Mouse (Mus musculus) liver, adult (tissue): ENCODE data around the gene Cdipt.
A peak's percentile ranks its signal among the peaks of the same experiment; 100 is the strongest.

Source experiments
- GATA4 ChIP-seq: IDR thresholded peaks from 2 replicates; pipeline ENCODE4 v1.6.1; 2014; ENCODE audit warnings: mild to moderate bottlenecking, low read length; ENCODE audit not compliant: insufficient replicate concordance

Gene Cdipt

DNA sequence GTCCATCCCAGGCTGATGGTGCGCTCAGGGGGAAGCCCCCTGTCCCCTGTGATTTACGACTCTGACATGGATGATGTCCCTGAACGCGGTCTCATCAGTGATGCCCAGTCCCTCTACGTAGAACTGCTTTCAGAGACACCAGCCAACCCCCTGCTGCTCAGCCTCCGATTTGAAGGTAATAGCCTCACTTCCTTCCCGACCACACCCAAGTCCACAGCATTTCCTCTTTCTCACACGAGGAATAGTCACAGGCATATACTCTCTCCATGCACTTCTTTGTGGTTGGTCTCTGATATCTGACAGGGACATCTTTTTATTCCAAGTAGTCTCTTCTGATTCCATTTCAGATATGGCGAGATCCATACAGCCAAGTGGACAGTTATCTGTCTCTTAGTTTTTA, 15.9 kb upstream of the Cdipt start:
- TF ChIP-seq GATA4: no peak

DNA sequence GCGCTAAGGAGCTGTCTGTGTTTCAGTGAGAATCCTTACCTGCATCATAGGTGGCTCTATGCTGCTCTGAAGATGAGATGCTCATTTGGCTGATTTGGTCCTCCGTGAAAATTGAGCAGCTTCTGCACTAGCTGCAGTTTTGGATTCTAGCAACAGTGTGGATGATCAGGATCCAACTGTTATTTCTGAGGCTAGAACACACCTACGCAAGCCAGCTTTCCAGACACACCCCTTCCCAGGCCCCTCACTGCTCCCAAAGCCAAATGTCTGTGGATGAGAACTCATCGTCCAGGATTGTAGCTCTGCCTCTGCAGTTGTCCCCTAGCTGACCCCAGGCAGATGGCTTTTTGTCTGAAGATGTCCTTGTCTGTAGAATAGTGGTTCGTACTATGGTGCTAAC, 14.6 kb upstream of the Cdipt start:
- TF ChIP-seq GATA4: no peak

DNA sequence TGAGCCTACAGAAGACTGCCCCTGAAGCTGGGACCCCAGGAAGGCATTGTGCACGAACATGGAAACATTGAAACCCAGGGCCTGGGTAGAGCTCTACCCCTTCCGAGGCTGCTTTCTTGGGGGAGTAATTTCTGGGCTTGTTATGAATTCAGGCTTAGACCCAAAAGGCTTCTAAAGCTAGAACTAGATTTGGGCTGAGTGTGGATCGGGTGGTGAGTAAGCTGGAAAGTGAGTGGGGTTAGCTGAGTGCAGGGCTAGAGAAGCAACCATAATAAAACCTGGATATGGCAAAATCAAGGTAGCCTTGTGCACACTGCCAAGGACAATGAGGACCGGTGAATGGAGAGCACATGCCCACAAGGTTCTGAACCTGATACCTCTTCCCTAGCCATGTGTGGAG, 13.7 kb upstream of the Cdipt start:
- no peak for TF ChIP-seq GATA4

DNA sequence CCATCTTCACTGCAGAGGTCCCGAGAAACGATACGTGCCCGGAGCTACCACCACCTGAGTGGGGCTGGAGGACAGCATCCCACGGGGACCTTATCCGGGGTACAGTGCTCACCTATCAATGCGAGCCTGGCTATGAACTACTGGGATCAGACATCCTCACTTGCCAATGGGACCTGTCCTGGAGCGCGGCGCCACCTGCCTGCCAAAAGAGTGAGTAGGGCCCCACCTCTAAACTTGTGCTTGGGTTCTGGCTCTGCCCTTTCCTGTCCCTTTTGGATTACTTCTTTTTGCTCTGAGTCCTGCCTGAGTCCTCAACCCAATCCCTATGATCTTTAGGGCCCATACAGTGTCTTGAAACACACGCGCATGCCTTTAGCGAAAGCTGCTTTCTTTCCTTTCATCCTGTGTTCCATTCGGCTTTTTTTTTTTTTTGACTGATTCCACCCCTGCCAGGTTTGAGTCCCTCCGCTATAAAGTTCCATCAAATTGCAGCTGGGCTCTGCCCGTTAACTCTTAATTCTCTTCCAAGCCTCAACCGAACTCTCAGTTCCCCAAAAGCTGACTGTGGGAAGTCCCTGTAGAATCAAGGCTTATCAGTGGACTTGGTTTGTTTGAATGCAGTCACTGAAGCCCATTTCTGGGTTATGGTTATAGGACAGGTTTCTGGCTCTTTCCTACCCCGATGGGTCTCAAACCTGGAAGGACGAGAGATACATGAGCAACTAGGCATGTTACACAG, 12.0 kb upstream of the Cdipt start:
- TF ChIP-seq GATA4: no peak

DNA sequence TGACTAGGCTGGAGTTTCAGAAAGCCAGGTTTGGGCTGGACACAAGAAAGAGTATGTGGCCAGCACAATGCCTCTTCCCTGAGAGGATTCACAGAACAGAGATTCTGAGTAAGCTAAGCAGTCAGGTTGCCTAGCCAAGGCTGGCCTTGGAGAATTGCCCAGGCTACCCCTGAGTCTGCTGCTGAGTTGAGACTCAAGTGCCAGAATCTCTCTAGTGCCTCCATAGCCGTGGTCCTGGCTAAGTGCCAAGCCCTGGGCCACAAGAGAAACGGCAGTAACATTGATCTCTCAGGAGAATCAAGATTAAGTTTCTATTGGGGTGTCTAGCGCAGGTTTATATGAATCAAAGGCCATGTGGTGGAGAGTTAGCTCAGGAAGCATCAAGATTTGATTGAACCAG, 10.1 kb upstream of the Cdipt start:
- TF ChIP-seq GATA4: no peak

DNA sequence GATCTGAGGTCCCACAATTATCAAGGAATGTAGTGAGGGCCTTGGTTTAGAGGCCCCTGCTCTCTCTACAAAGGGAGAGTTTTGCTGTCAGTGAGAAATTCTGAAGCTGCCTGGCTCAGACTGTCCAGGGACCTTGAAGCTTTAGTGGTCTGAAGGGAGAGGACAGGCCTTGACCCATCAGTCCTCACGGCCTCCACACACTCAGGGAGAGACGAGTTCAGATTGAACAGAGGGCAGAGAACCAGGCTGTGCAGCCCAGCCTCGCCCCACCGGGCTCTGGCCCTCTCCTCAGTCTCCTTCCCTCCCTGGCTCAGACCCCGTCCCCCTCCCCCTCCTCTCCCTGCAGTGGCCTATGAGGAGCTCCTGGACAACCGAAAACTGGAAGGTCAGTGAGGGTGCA, 8.4 kb upstream of the Cdipt start:
- TF ChIP-seq GATA4: no peak

DNA sequence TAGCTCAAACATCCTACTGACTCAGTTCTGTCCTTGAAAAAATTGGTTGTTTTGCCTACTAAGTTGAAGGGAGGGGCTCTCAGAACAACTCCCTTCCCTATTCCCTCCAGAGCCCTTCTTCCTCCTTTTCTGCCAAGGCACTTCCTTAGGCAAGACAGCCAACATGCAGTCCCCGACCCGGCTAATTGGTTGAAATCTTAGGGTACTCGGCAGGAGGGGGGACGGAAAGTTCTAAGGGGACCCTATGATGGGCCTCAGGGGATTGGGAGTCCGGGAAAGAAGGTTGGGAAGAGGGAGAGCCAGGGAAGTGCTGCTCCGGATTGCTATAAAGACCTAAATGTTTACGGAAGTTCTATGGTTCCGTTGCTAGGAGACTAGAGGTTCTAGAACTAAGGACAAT, 221 bp upstream of the Cdipt start:
- TF ChIP-seq GATA4: no peak

DNA sequence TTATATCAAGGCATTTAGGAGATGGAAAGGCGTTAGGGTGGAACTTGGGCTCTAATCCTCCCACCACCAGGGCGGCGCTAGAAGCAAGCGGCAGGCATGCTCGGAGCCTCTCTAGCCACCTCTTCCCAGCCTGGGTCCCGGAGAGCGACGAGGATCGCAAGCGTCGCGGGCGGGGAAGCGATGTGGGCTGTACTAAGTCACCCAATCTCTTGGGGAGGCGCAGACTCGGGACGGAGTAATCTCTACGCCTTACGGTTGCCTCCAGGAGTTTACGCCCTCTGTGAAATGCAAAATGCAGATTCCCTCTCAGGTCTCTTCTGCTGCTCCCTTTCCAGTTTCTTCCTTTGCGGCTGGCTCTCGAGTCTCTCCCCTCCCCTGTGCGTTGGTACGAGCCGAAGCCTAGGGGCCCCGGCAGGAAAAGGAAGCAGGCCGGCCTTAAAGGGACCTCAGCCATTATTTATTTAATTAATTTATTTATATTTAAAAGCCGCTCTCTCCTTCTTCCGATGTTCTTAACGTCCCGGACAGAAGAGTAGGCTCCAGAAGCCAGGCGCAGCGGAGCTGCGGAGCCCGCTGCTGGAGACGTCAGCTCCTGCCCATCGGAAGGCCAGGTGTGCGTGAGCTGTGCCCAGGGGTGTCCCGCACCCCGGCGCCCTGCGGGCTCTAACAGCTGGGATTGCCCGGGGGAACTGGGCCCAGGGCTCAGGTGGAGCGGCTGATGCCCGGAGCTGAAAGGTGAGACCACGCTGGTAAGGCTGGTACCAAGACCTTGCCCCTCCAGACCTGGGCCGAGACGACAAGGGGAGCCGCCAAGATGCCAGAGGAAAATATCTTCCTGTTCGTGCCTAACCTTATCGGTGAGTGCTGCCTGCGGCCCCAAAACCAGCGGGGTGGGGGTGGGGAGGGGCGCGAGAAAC, 494 bp downstream of the Cdipt start, which contains the start of gene Cdiptos:
Cdiptos (minus strand) TSS at position 149 of the 917 bp plus-strand sequence.
- peak; percentile 88; the same call in 1 of the 2 replicates for TF ChIP-seq GATA4

DNA sequence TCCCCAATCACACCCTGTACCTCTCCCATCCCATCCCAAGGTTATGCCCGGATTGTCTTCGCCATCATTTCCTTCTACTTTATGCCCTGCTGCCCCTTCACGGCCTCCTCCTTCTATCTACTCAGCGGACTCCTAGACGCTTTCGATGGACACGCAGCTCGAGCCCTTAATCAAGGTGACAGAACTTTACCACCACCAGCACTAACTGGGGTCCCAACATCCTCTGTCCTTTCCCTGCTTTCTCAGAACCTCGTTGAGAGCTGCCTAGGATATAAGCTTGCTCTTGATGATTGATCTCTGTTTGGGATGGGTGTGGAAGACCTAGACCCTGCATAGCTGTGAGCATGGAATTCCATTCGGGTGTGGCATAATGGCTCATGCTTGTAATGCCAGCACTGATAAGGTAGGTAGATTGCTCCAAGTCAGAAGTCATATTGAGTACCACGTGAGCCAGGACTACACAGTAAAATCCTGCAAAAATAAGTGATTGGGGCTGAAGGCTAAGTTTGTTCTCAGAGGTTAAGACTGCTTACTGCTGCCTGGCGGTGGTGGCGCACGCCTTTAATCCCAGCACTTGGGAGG, 1.3 kb downstream of the Cdipt start:
- no peak for TF ChIP-seq GATA4

DNA sequence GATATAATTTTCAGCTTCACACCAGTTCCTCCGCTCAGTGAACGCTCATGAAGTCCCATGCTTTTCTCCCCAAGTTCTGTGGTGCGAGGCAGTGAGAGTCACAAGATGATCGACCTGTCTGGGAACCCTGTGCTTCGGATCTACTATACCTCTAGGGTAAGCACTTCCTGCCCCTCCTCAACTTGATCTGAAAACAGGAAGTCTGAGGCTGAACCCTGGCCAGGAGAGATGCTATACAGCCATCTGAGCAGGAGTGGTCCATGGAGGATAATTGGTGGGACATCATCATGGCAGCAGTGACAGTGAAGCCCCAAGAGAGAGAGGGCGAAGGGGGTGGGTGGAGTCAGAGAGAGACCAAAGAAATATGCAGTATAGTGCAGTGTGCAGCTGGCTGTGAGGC, 3.1 kb downstream of the Cdipt start:
- TF ChIP-seq GATA4: no peak

DNA sequence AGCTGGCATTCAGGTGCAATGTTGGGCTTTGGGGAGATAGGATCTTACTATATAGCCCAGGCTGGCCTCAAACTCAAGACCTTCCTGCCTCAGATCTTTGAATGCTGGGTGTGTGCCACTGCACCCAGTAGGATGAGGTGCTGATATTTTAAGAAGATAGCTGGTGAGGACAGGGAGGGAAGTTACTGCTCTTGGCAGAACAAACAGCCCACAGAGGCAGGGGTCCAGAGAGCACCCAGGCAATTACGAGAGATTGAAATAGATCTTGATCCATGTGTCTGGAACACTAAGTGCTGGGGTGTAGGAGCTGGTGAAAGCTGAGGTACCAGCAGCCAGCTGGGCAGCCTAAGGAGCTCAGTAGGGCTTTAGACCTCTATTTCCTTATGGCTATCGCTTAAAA, 5.9 kb downstream of the Cdipt start:
- no peak for TF ChIP-seq GATA4

DNA sequence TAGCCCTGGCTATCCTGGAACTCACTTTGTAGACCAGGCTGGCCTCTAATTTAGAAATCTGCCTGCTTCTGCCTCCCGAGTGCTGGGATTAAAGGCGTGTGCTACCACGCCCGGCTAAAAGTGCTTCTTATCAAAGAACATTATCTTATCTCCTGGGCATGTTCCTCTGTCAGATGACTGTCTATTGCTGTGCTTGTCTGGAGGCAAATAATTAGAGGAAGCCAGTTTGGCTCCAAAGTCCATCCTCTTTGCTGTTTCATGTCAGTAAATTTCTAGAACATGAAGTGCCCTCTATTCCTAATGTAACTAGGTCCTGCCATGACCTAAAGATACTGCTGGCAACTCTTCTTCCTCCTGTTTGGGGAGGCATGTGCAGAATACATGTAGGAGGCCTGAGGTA, 6.3 kb downstream of the Cdipt start:
- TF ChIP-seq GATA4: peak; percentile 79; the same call in 1 of the 2 replicates

DNA sequence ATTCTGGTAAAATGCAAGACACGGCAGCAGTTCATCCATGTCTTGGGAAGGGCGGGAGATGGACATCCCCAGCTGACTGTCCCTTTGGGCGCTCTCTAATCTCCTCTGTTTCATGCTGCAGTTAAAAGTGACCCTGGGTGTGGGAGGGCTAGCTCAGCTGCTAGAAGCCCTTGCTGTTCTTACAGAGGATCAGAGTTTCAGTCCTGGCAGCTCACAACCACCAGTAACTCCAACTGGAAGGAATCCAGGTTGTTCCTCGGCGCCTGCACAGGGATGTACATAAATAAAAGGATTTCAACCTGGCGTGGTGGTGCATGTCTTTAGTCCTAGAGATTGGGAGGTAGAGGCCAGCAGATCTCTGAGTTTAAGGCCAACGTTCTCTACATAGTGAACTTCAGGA, 7.4 kb downstream of the Cdipt start:
- TF ChIP-seq GATA4: no peak

DNA sequence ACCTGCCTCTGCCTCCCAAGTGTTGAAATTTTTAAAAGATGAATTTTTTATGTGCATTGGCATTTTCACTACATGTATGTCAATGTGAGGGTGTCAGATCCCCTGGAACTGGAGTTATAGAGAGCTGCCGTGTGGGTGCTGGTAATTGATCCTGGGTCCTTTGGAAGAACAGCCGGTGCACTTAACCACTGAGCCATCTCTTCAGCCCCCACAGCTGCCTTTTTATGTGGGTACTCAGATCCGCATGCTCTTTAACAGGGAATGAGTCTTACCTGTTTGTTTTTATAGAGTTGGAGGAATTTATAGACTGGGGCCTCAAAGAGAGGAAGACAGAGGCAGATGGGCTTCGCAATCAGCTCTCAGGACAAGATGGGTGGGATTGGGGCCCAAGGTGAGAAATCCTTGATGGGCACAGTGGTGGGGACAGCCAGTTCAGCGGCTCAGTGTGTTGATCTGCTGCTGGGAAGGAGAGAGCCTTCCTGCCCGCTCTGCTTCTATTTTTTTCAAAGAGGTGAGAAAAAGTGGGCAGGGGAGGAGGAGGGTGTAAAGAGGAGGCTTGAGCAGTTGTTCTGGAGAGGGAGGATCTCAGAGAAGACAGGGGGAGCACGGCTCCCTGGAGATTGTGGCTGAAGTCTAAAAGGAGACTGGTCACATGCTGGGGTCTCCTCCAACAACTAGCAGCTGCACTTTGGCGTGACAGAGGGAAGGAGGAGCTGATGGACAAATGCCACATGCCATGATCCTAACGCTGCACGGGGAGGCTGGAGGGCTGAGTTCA, 9.1 kb downstream of the Cdipt start:
- TF ChIP-seq GATA4: no peak

DNA sequence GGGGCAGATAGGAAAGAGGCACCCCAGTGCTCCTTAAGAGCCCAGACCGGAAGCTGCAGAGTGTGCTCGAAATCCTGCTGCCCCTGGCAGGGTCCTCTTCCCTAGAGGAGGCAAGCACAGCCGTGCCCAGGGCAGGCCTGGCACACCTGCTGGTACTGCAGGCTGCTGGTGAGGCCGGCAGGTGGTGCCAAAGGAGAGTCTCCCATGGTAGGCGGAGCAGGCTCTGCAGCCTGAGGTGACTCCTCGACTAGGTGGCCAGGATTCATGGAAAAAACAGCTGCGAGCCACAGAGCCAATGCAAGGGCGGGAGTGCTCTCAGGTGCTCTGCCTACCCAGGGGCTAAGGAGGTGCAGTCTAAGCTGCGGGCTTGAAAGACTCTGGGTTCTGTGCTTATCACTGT, 10.6 kb downstream of the Cdipt start:
- TF ChIP-seq GATA4: no peak
